Mouse (Mus musculus) kidney, adult 8-10 months (tissue): ENCODE measurements at regions not wholly inside any gene's neighbourhood (a gene's known extent, or its start where the extent isn't known, plus 50 kb on each side); places are given as distances from the start of the nearest gene placed in this dataset.
"Not testable (repeated sequence)": the region's sequence is repeated elsewhere in the genome, so short reads cannot be mapped to it uniquely, and the experiment has no call there.

Source experiments
- DNase-seq, 2 experiments: peaks; one replicate each; pipeline ENCODE4 v3.0.0; 2022

- DNase-seq, result no peak
Observed at GRCm38 (mm10) chr14:54148121-54148520, 105.8 kb downstream of the Dad1 start.

GRCm38 (mm10) chr14:54147546-54147945 is 106.4 kb downstream of the Dad1 start:
- no peak for DNase-seq

GRCm38 (mm10) chr14:54145743-54146741 is 107.9 kb downstream of the Dad1 start:
- DNase-seq, result no peak

GRCm38 (mm10) chr14:54143828-54144227 is 110.1 kb downstream of the Dad1 start:
- DNase-seq, result no peak

GRCm38 (mm10) chr14:54138288-54138687 is 115.6 kb downstream of the Dad1 start:
- DNase-seq, result no peak

GRCm38 (mm10) chr14:54136538-54136937 is 117.4 kb downstream of the Dad1 start:
- DNase-seq, result no peak

- peak; percentile 17 to 36 for DNase-seq
Observed at GRCm38 (mm10) chr14:54128334-54128733, 125.6 kb downstream of the Dad1 start.

- DNase-seq, result no peak
Observed at GRCm38 (mm10) chr14:54125510-54125909, 128.4 kb downstream of the Dad1 start.

- DNase-seq, result no peak
Observed at GRCm38 (mm10) chr14:54121973-54122372, 131.9 kb downstream of the Dad1 start.

- DNase-seq, result no peak
Observed at GRCm38 (mm10) chr14:54121340-54121739, 132.6 kb downstream of the Dad1 start.

GRCm38 (mm10) chr14:54120194-54120593 is 133.7 kb downstream of the Dad1 start:
- DNase-seq, result no peak

- not testable (repeated sequence) for DNase-seq
Observed at GRCm38 (mm10) chr14:54117607-54118006, 136.3 kb downstream of the Dad1 start.

- DNase-seq, result no peak
Observed at GRCm38 (mm10) chr14:54113216-54113615, 140.7 kb downstream of the Dad1 start.

GRCm38 (mm10) chr14:54110971-54111370 is 142.9 kb downstream of the Dad1 start:
- DNase-seq, result no peak

- no peak for DNase-seq
Observed at GRCm38 (mm10) chr14:54109129-54109528, 144.8 kb downstream of the Dad1 start.

GRCm38 (mm10) chr14:54108311-54109074 is 145.4 kb downstream of the Dad1 start:
- peak; percentile 84 to 87 for DNase-seq

GRCm38 (mm10) chr14:54107204-54107796 is 146.6 kb downstream of the Dad1 start:
- DNase-seq, result no peak

- no peak for DNase-seq
Observed at GRCm38 (mm10) chr14:54104243-54104642, 149.7 kb downstream of the Dad1 start.

- DNase-seq, result no peak
Observed at GRCm38 (mm10) chr14:54103541-54103940, 150.4 kb downstream of the Dad1 start.

GRCm38 (mm10) chr14:54103115-54103514 is 150.8 kb downstream of the Dad1 start:
- no peak for DNase-seq

GRCm38 (mm10) chr14:54101775-54102174 is 152.1 kb downstream of the Dad1 start:
- DNase-seq, result no peak

GRCm38 (mm10) chr14:54099360-54099759 is 154.5 kb downstream of the Dad1 start:
- DNase-seq, result no peak

- no peak for DNase-seq
Observed at GRCm38 (mm10) chr14:54098122-54098775, 155.7 kb downstream of the Dad1 start.
